Comparison of ENCODE assay signal across 7 mouse cellular contexts in the genomic region with DNA sequence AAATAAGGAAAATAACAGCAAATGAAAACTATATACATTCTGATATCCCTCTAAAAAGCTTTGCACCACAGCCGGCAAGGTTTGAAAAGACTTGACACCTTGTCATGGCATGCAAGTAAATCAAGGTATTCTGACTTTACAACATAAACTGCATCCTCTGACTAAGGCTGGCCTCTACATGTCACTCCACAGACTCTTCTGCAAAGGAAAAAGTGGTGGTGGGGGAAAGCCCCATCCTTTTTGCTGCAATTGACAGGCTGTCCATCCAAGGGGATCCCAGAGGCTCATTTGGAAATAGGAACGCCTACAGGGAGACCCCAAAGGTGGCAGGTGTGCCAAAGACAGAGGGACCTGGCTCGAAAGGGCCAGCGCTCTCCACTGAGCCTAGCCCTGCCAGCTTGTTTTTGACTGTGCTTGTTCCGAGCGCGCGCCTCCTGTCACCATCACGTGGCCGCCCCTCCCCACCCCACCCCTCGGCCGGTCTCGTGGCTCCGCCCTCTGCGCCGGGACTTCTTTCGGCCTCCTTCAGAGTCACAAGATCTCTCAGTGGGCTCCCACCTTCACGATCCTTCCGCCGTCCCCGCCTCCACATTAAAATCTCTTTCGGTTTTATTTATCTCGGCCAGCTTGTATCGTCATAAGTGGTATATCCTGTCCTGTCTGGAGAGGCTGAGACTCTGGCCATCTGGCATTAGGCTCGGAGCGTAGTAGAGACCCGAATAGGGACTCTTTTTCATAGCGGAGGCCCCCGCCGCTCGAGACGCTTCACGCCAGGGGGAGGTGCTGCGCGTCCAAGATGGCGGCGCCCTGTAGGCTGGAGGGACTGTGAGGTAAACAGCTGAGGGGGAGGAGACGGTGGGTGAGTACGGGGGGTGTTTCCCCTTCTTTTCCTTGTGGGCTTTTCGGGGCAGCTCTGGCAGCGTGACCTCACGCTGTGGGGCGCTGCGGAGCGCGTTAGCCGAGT. TPM values are rescaled to one million over a fixed set of nuclear protein-coding genes. Genes with fewer than 3 reads are reported as not detected.
DNase-seq lines count a peak whose midpoint lies in the region; ATAC-seq lines count a peak whose summit lies in the region.

Gene Tsc1 (plus strand): TSS at position 768 of the 964 bp plus-strand sequence.

- H3K27me3 ChIP-seq in intestine, embryonic 16.5 days (replicated peaks; ENCODE audit: control insufficient read depth, insufficient read depth, low read length) = no peaks in the 10 kb centered on the region
- H3K27me3 ChIP-seq in midbrain, embryonic 11.5 days (ENCODE audit: control insufficient read depth, insufficient read depth, low read length) = no peaks in the 10 kb centered on the region

- peak; percentile 92 for ATAC-seq in intestine, embryonic 16.5 days
- ATAC-seq in midbrain, embryonic 11.5 days (ENCODE audit: low FRiP score) = peak; percentile 93

- intact Hi-C loops in left cerebral cortex, postnatal 36 days (cut with DNase I) = no loop called here

- no peaks in the 10 kb centered on the region for H3K36me3 ChIP-seq in intestine, embryonic 16.5 days (ENCODE audit: control insufficient read depth, insufficient read depth, low read length)
- no peaks in the 10 kb centered on the region for H3K36me3 ChIP-seq in midbrain, embryonic 11.5 days (ENCODE audit: control insufficient read depth, insufficient read depth, low read length)

- H3K27ac ChIP-seq in intestine, embryonic 16.5 days (ENCODE audit: low read length) = peak within 1 kb of the TSS; percentile 78
- peak within 1 kb of the TSS; percentile 84 for H3K27ac ChIP-seq in midbrain, embryonic 11.5 days (ENCODE audit: low read depth, low read length)

- DNase-seq in adrenal gland, adult 8-10 months = peak; percentile 92
- peak; percentile 96 for DNase-seq in embryo, embryonic 9.5 days (ENCODE audit: extremely low spot score)
- DNase-seq in gastrocnemius, postnatal 4 days (ENCODE audit: low spot score in 2 of 2) = peak; percentile 83 to 96
- peak; percentile 93 to 95 for DNase-seq in left cerebral cortex, postnatal 36 days (ENCODE audit: low spot score in 2 of 2)
- peak; percentile 99 for DNase-seq in midbrain, embryonic 11.5 days (ENCODE audit: low spot score, missing footprints)
- peak; percentile 97 for DNase-seq in skeletal muscle tissue, adult 2 months (ENCODE audit: low read depth, low spot score)

- peak within 1 kb of the TSS; percentile 99 for H3K4me3 ChIP-seq in intestine, embryonic 16.5 days (ENCODE audit: low read length)
- H3K4me3 ChIP-seq in midbrain, embryonic 11.5 days (ENCODE audit: low read depth, low read length) = peak within 1 kb of the TSS; percentile 99

- peak within 1 kb of the TSS; percentile 95 for H3K9ac ChIP-seq in intestine, embryonic 16.5 days (ENCODE audit: low read depth, low read length)
- peak within 1 kb of the TSS; percentile 93 for H3K9ac ChIP-seq in midbrain, embryonic 11.5 days (ENCODE audit: low read length)

- H3K9me3 ChIP-seq in intestine, embryonic 16.5 days (ENCODE audit: control insufficient read depth, low read length) = no peaks in the 10 kb centered on the region
- H3K9me3 ChIP-seq in midbrain, embryonic 11.5 days (ENCODE audit: control insufficient read depth, low read length) = no peaks in the 10 kb centered on the region

- WGBS in intestine, embryonic 16.5 days = 2% methylated on average over 46 of the region's 47 CpGs
- WGBS in midbrain, embryonic 11.5 days = 2% methylated on average over 39 of the region's 47 CpGs

- H3K4me1 ChIP-seq in intestine, embryonic 16.5 days (ENCODE audit: control insufficient read depth, insufficient read depth, low read length) = peaks cover 14% of the 10 kb centered on the region
- H3K4me1 ChIP-seq in midbrain, embryonic 11.5 days (ENCODE audit: control insufficient read depth, insufficient read depth, low read length) = peaks cover 14% of the 10 kb centered on the region

- H3K4me2 ChIP-seq in intestine, embryonic 16.5 days (ENCODE audit: low read depth, low read length) = peak within 1 kb of the TSS; percentile 66
- H3K4me2 ChIP-seq in midbrain, embryonic 11.5 days = peak within 1 kb of the TSS; percentile 76

RNA-seq across cellular contexts. Expression of gene Tsc1, which starts in this region (rescaled TPM):
- 10 to 100 TPM; 20.0 to 30.8 (median 25.2) TPM for total RNA-seq in adrenal gland, adult 8-10 months (2022)
- total RNA-seq in gastrocnemius, postnatal 4 days (2021) = 10 to 100 TPM; 21.9 to 22.3 TPM
- polyA plus RNA-seq in intestine, embryonic 16.5 days (2015; fragmentation: Nextera tagmentation; extraction: Ambion mirVana) = 12.6 and 13.8 TPM in 2 replicates
- total RNA-seq in left cerebral cortex, postnatal 36 days (2021) = 10 to 100 TPM; 48.4 to 60.7 TPM
- polyA plus RNA-seq in midbrain, embryonic 11.5 days (2014; fragmentation: Nextera tagmentation; extraction: Ambion mirVana) = 19.5 and 22.3 TPM in 2 replicates

Comparison
In these comparisons a context has a peak if more than half of its experiments do, and no peak if none do; other contexts are left out.
1. Peak in every context shown above with its lines: DNase-seq, ATAC-seq, H3K4me3 ChIP-seq and H3K27ac ChIP-seq.